25 mouse cellular contexts compared by ENCODE assay signal in the genomic region with DNA sequence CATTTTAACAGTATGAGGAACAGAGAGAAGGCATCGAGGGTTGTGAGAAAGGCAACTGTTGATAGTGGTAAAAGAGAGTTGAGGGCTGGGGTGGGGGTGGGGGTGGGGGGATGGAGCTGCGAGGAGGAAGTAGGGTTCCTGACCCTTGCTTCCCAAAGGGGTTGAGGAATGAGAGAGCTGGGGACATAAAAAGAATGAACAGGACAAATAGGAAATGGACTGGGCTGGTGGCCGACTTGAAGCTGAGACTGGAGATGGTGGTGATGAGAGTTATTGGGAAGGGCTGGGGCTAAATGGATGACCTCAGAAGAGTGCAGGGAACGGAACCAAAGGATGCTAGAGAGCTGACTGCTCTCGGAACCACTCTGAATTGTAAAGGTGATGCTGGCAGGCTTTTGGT. TPM values are rescaled to one million over a fixed set of nuclear protein-coding genes. Genes with fewer than 3 reads are reported as not detected.
DNase-seq lines count a peak whose midpoint lies in the region; ATAC-seq and TF ChIP-seq lines count a peak whose summit lies in the region.
"Had no signal": no experiment of that assay in that cellular context is flagged by ENCODE, and none has a peak within 500 bp of the region (broad histone marks: within the 10 kb centered on the region; RNA-seq: fewer than 3 reads in every experiment).

No protein-coding gene starts in this region.

- H3K36me3 ChIP-seq in lung, postnatal 0 days (ENCODE audit: insufficient read depth, low read length) = peaks cover 49% of the 10 kb centered on the region

- H3K4me1 ChIP-seq in lung, postnatal 0 days (ENCODE audit: insufficient read depth, low read depth, low read length) = peaks cover 14% of the 10 kb centered on the region; the same call in 1 of the 2 replicates

- peak; percentile 38 to 40 for DNase-seq in heart, postnatal 10 days
- no peak for DNase-seq in heart, postnatal 36 days
- DNase-seq in kidney, postnatal 10 days = peak; percentile 63
- DNase-seq in kidney, adult 9 months = no peak
- DNase-seq in lung, postnatal 0 days (ENCODE audit: low spot score) = no peak
- DNase-seq in lung, postnatal 10 days = no peak
- DNase-seq: adrenal gland, adult 2 months; adrenal gland, postnatal 14 days; cerebellum, adult 11-12 months; cerebellum, adult 8-10 months; cerebellum, postnatal 10 days; cerebellum, postnatal 36 days; embryo, embryonic 11 days; gastrocnemius, postnatal 10 days had no signal

- H3K27ac ChIP-seq in lung, postnatal 0 days (ENCODE audit: low read length) = no peak overlapping the region
- H3K27ac ChIP-seq: embryonic facial prominence, embryonic 10.5 days; embryonic facial prominence, embryonic 13.5 days; forebrain, embryonic 12.5 days; forebrain, embryonic 15.5 days; heart, embryonic 13.5 days; hindbrain, embryonic 10.5 days; hindbrain, embryonic 13.5 days had no signal

- no peak for TF ChIP-seq CTCF in lung, postnatal 0 days (IDR thresholded peaks at IDR 0.05)

- 0 out of 2 replicates have a peak overlapping the region, but pooled peaks have one; percentile 3 for H3K4me2 ChIP-seq in lung, postnatal 0 days (replicated peaks; ENCODE audit: low read depth, low read length)
- H3K4me2 ChIP-seq: embryonic facial prominence, embryonic 13.5 days; forebrain, embryonic 12.5 days; forebrain, embryonic 15.5 days; heart, embryonic 13.5 days; hindbrain, embryonic 13.5 days had no signal

- no peaks in the 10 kb centered on the region for H3K9me3 ChIP-seq in lung, postnatal 0 days (ENCODE audit: low read length)
- H3K9me3 ChIP-seq: embryonic facial prominence, embryonic 10.5 days; embryonic facial prominence, embryonic 13.5 days; forebrain, embryonic 12.5 days; forebrain, embryonic 15.5 days; heart, embryonic 13.5 days; hindbrain, embryonic 10.5 days; hindbrain, embryonic 13.5 days had no signal

- no peak overlapping the region for H3K9ac ChIP-seq in lung, postnatal 0 days (replicated peaks; ENCODE audit: low read depth)
- H3K9ac ChIP-seq: embryonic facial prominence, embryonic 13.5 days; forebrain, embryonic 12.5 days; forebrain, embryonic 15.5 days; heart, embryonic 13.5 days; hindbrain, embryonic 13.5 days had no signal

- intact Hi-C loops in heart, postnatal 10 days (cut with DNase I) = no loop called here
- intact Hi-C loops in heart, postnatal 36 days (cut with DNase I) = no loop called here

- no peak for ATAC-seq in lung, postnatal 0 days
- ATAC-seq: CD4-positive, CD25-positive, alpha-beta regulatory T cell, adult 4 months; forebrain, embryonic 15.5 days; hindbrain, embryonic 16.5 days had no signal

- WGBS in lung, postnatal 0 days = 52% methylated on average over 5 of the region's 5 CpGs

- H3K4me3 ChIP-seq in lung, postnatal 0 days (ENCODE audit: low read depth, low read length) = no peak overlapping the region
- H3K4me3 ChIP-seq: embryonic facial prominence, embryonic 10.5 days; embryonic facial prominence, embryonic 13.5 days; erythroblast, embryonic 14.5 days; forebrain, embryonic 12.5 days; forebrain, embryonic 15.5 days; heart, embryonic 13.5 days; hindbrain, embryonic 10.5 days; hindbrain, embryonic 13.5 days had no signal

- TF ChIP-seq EP300 in lung, postnatal 0 days (IDR thresholded peaks at IDR 0.05) = no peak

- no peaks in the 10 kb centered on the region for H3K27me3 ChIP-seq in lung, postnatal 0 days (replicated peaks; ENCODE audit: insufficient read depth, low read length)
- H3K27me3 ChIP-seq: embryonic facial prominence, embryonic 13.5 days; forebrain, embryonic 12.5 days; forebrain, embryonic 15.5 days; heart, embryonic 13.5 days; hindbrain, embryonic 13.5 days had no signal

RNA-seq across cellular contexts. Expression of a gene that starts 8.9 kb away (rescaled TPM):
- total RNA-seq in heart, postnatal 10 days (2021) = 100 to 1,000 TPM; 100 to 108 TPM
- total RNA-seq in heart, postnatal 36 days (2021) = 10 to 100 TPM; 61.9 to 65.9 TPM
- polyA plus RNA-seq in lung, postnatal 0 days (2015; fragmentation: Nextera tagmentation; extraction: Ambion mirVana) = 40.3 and 40.7 TPM in 2 replicates

RNA-seq across cellular contexts. Expression of a gene that starts 19.4 kb away (rescaled TPM):
- total RNA-seq in heart, postnatal 10 days (2021) = under 1 TPM; 0.24 to 0.42 TPM
- under 1 TPM; 0.31 to 0.60 TPM for total RNA-seq in heart, postnatal 36 days (2021)
- polyA plus RNA-seq in lung, postnatal 0 days (2015; fragmentation: Nextera tagmentation; extraction: Ambion mirVana) = 0.07 and 0.08 TPM in 2 replicates
- total RNA-seq: MEL had no signal
- polyA plus RNA-seq: erythroblast, embryonic 14.5 days had no signal

RNA-seq across cellular contexts. Expression of a gene that starts 19.7 kb away (rescaled TPM):
- 10 to 100 TPM; 68.5 to 69.0 TPM for total RNA-seq in heart, postnatal 10 days (2021)
- 10 to 100 TPM; 40.6 to 41.6 TPM for total RNA-seq in heart, postnatal 36 days (2021)
- polyA plus RNA-seq in lung, postnatal 0 days (2015; fragmentation: Nextera tagmentation; extraction: Ambion mirVana) = 81.8 and 87.3 TPM in 2 replicates

Comparison
In these comparisons a context has a peak if more than half of its experiments do, and no peak if none do; other contexts are left out.
1. DNase-seq: peak in heart, postnatal 10 days (2 of 2) and kidney, postnatal 10 days (single experiment); none in heart, postnatal 36 days (0 of 2), kidney, adult 9 months (single experiment), lung, postnatal 0 days (single experiment) and lung, postnatal 10 days (single experiment).